Mouse (Mus musculus) heart, embryonic 12.5 days (tissue): Measurements from ENCODE around the gene Degs2. TPM values are rescaled to one million over a fixed set of nuclear protein-coding genes. Genes with fewer than 3 reads are reported as not detected.
"Not testable (repeated sequence)": the region's sequence is repeated elsewhere in the genome, so short reads cannot be mapped to it uniquely, and the experiment has no call there.

Experiments
- ATAC-seq: fragments of 200-750 bp; cut with Nextera tagmentation; 2 replicates; pipeline ENCODE4 v1.8.0; 2017; ENCODE audit warnings: moderate TSS enrichment, moderate library complexity; ENCODE audit not compliant: insufficient number of reproducible peaks, low FRiP score
- H3K27ac ChIP-seq: fragments of 300-500 bp; sonication (generic); 2 replicates; pipeline ENCODE4 v1.5.1; 2016; ENCODE audit warnings: mild to moderate bottlenecking, moderate library complexity; ENCODE audit not compliant: poor library complexity, severe bottlenecking
- H3K27me3 ChIP-seq: fragments of 300-500 bp; sonication (generic); replicated peaks from 2 replicates; pipeline ENCODE4 v1.6.1; 2016; ENCODE audit warnings: mild to moderate bottlenecking, moderate library complexity
- H3K36me3 ChIP-seq: fragments of 300-500 bp; sonication (generic); 2 replicates; pipeline ENCODE4 v1.6.1; 2016; ENCODE audit warnings: mild to moderate bottlenecking, moderate library complexity
- H3K4me1 ChIP-seq: fragments of 300-500 bp; sonication (generic); replicated peaks from 2 replicates; pipeline ENCODE4 v1.6.1; 2016; ENCODE audit warnings: mild to moderate bottlenecking
- H3K4me2 ChIP-seq: fragments of 300-500 bp; sonication (generic); 2 replicates; pipeline ENCODE4 v1.6.1; 2016; ENCODE audit warnings: mild to moderate bottlenecking, moderate library complexity
- H3K4me3 ChIP-seq: fragments of 300-500 bp; sonication (generic); 2 replicates; pipeline ENCODE4 v1.5.1; 2016; ENCODE audit warnings: mild to moderate bottlenecking
- H3K9ac ChIP-seq: fragments of 300-500 bp; sonication (generic); 2 replicates; pipeline ENCODE4 v1.6.1; 2016; ENCODE audit warnings: mild to moderate bottlenecking, moderate library complexity
- H3K9me3 ChIP-seq: fragments of 300-500 bp; sonication (generic); replicated peaks from 2 replicates; pipeline ENCODE4 v1.6.1; 2016; ENCODE audit warnings: mild to moderate bottlenecking, moderate library complexity
- WGBS: fragments of 180-500 bp; shearing (Covaris S2); methylation state at CpG from one replicate; pipeline ENCODE4 v1.1.7; 2016; 5-methylcytosine and 5-hydroxymethylcytosine counted together
- polyA plus RNA-seq: library from polyadenylated mRNA; unstranded; fragments of >200 nt; fragmentation: Nextera tagmentation; extraction: Ambion mirVana; gene quantifications from 2 replicates; pipeline ENCODE4 v1.2.1, GENCODE M21; 2016

Gene Degs2
- polyA plus RNA-seq, 1 experiment from 2014 or later: 1.0 TPM

DNA sequence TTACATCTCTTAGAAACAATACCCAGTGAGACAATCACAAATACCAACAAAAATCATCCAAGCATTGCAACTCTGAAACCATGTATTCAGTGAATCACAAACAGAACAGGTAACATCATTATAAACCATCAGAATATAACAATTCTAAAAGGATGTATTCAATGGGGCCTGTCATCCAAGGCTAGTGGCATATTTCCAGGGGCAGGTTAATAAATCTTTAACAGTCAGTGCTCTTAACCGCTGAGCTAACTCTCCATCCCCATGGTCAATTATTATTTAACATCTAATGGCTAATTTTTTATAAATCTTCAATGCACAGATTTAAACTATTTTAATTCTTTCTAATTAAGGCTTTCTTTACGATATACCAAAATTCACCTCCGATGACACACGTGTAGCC lies 20.3 kb upstream of the Degs2 start:
- Histone ChIP-seq H3K27ac (no peak overlapping the region), H3K4me3 (no peak overlapping the region), H3K27me3 (no peaks in the 10 kb centered on the region), H3K9me3 (peaks cover 5% of the 10 kb centered on the region; the same call in 1 of the 2 replicates), H3K36me3 (no peaks in the 10 kb centered on the region), H3K4me2 (no peak overlapping the region), H3K9ac (no peak overlapping the region), H3K4me1 (no peaks in the 10 kb centered on the region)
- ATAC-seq: no peak
- 88% methylated on average over 4 of the region's 4 CpGs for WGBS

DNA sequence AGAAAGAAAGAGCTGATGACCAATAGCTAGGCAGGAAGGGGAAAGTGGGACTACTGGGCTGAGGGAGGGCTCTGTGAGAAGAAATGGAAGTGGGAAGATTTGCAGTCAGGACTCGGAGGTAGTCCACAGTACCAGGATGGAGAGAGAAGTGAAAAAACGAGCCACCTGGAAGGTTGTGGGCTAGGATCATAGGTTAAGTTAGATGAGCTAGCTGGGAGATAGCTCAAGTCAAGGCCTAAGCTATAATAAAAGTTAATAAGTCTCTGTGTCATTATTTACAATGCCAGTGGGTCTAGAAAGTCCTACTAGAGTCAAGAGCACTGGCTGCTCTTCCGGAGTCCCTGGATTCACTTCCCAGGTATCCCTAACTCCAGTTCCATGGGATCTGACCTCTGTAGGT lies 16.4 kb upstream of the Degs2 start:
- H3K4me3 ChIP-seq: no peak overlapping the region
- no peaks in the 10 kb centered on the region for H3K27me3 ChIP-seq
- 82% methylated on average over 3 of the region's 3 CpGs for WGBS

DNA sequence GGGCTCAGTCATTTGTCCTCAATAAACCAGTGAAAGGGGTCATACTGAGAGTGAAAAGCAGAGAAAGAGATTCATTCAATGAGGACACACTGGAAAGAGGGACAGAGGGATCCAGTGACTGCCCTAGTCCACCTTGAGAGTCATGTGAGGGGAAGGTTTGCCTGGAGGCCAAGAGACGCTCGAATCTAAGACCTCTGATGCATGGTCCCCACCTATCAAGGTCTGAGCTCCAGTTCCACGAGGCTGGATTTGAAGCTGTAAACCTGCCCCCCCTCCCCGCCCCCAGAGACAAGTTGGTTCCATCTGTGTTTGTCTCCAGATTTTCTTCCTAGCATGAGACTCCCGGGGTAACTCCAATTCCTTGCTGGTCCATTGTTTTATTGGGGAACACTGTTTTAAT lies 13.7 kb upstream of the Degs2 start:
- Histone ChIP-seq H3K9ac (no peak overlapping the region), H3K4me3 (no peak overlapping the region), H3K9me3 (no peaks in the 10 kb centered on the region), H3K27me3 (no peaks in the 10 kb centered on the region), H3K4me1 (no peaks in the 10 kb centered on the region), H3K27ac (no peak overlapping the region), H3K4me2 (no peak overlapping the region), H3K36me3 (no peaks in the 10 kb centered on the region)
- 67% methylated on average over 5 of the region's 5 CpGs for WGBS
- no peak for ATAC-seq

More for the DNA sequence above, 16.4 kb upstream of the Degs2 start:
- no peak overlapping the region for H3K4me2 ChIP-seq
- H3K9ac ChIP-seq: no peak overlapping the region
- 0 out of 2 replicates have a peak, but pooled peaks cover 3% of the 10 kb centered on the region for H3K9me3 ChIP-seq
- ATAC-seq: no peak
- no peaks in the 10 kb centered on the region for H3K36me3 ChIP-seq
- no peak overlapping the region for H3K27ac ChIP-seq
- H3K4me1 ChIP-seq: no peaks in the 10 kb centered on the region

DNA sequence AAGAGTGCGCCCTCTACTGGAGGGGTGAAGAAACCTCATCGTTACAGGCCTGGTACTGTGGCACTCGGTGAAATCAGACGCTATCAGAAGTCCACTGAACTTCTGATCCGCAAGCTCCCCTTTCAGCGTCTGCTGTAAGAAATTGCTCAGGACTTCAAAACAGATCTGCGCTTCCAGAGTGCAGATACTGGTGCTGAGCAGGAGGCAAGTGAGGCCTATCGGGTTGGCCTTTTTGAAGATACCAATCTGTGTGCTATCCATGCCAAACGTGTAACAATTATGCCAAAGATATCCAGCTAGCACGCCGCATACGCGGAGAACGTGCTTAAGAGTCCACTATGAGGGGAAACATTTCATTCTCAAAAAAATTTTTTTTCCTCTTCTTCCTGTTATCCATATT lies 11.9 kb upstream of the Degs2 start:
- not testable (repeated sequence) for H3K27me3 ChIP-seq, H3K9ac ChIP-seq, H3K27ac ChIP-seq, H3K4me3 ChIP-seq, H3K9me3 ChIP-seq, H3K4me1 ChIP-seq, H3K36me3 ChIP-seq, H3K4me2 ChIP-seq, ATAC-seq
- WGBS: 91% methylated on average over 14 of the region's 14 CpGs

DNA sequence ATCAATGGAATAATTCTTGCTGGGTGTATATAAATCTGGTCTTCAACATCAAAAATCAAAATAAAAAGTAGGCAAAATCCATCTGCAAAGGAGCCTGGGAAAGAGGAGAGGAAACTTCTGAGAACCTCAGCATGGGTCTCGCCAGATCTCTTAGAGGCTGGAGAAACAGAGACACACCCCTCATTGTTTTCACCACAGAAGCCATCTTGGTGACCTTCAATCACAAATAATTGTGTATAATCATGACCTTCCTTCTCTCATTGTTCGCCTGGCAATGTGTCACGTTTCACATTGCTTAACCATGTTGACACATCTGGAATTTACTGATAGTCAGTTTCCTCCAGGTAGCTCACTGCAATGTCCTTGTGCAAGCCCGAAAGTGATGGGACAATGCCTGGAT lies 10.4 kb upstream of the Degs2 start:
- no peak overlapping the region for H3K27ac ChIP-seq
- WGBS: 65% methylated on average over 4 of the region's 4 CpGs
- ATAC-seq: no peak
- H3K4me1 ChIP-seq: no peaks in the 10 kb centered on the region
- H3K36me3 ChIP-seq: no peaks in the 10 kb centered on the region
- H3K4me3 ChIP-seq: no peak overlapping the region
- no peaks in the 10 kb centered on the region for H3K9me3 ChIP-seq
- no peaks in the 10 kb centered on the region for H3K27me3 ChIP-seq
- H3K4me2 ChIP-seq: no peak overlapping the region
- H3K9ac ChIP-seq: no peak overlapping the region

DNA sequence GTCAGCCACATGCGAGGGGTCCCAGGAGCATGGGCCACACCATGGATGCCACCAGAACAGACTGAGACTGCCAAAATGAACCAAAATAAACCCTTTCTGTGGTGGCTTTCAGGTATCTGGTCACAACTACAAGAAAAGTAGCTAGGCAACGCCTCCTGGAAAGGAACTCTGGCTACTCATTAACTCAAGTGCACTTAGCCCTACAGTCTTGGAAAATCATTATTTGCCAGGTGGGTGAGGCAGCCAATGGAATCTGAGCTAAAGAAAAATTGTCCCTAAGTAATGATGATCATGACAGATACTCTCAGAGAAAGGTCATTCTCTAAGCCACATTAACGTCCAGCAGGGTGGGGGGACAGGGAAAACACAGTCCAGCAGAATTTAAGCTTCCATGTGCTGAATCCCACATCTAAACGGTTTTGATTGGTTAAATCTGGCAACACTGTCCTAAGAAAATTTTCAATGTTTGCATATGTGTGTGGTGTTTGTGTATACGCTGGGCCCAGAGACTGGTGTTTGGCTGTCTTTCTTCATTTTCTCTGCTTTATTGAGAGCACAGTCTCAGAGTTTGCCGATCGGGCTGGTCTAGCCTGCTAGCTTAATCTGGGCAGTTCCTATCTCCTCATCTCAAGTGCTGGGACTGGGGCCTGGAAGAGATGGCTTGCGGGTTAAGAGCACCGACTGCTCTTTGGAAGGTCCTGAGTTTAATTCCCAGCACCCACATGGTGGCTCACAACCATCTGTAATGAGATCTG lies 8.9 kb upstream of the Degs2 start:
- no peaks in the 10 kb centered on the region for H3K36me3 ChIP-seq
- WGBS: 79% methylated on average over 9 of the region's 9 CpGs
- H3K9ac ChIP-seq: no peak overlapping the region
- H3K4me1 ChIP-seq: no peaks in the 10 kb centered on the region
- H3K4me3 ChIP-seq: no peak overlapping the region
- H3K4me2 ChIP-seq: no peak overlapping the region
- no peak overlapping the region for H3K27ac ChIP-seq
- H3K9me3 ChIP-seq: no peaks in the 10 kb centered on the region
- ATAC-seq: no peak
- no peaks in the 10 kb centered on the region for H3K27me3 ChIP-seq

DNA sequence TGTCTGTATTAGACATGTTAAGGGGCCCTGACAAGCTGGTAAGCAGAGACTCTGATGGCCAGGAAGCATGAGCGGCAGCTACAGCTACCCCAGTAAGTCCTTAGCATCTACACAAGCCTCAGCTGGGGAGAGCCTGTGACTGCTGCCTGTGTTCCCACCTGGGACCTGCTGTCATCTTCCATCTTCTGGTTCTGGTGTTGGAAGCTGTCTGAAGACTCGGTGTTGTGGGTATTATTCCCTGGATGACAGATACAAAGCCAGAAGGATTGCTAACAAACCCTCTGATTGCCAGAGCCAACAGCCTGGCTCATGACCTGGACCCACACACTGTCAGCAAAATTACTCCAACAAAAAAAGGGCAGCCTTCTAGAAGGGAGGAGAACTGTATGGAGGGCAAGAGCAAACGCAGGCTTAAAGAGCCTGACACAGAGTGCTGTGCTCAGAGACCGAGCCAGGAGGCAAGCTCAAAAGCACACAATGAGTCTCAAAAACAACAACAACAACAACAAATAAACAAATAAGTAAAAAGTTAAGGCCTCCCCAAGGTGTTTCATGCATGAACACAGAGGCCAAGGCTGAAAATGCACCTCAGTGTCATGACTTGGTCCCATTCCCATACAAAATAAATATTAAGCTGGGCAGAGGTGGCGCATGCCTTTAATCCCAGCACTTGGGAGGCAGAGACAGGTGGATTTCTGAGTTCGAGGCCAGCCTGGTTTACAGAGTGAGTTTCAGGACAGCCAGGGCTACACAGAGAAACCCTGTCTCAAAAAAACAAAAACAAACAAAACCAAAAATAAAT lies 8.1 kb upstream of the Degs2 start:
- Histone ChIP-seq H3K4me1 (no peaks in the 10 kb centered on the region), H3K27me3 (no peaks in the 10 kb centered on the region), H3K27ac (no peak overlapping the region), H3K4me3 (no peak overlapping the region), H3K36me3 (no peaks in the 10 kb centered on the region), H3K9ac (no peak overlapping the region), H3K9me3 (no peaks in the 10 kb centered on the region), H3K4me2 (no peak overlapping the region)
- 73% methylated on average over 6 of the region's 6 CpGs for WGBS
- ATAC-seq: no peak

DNA sequence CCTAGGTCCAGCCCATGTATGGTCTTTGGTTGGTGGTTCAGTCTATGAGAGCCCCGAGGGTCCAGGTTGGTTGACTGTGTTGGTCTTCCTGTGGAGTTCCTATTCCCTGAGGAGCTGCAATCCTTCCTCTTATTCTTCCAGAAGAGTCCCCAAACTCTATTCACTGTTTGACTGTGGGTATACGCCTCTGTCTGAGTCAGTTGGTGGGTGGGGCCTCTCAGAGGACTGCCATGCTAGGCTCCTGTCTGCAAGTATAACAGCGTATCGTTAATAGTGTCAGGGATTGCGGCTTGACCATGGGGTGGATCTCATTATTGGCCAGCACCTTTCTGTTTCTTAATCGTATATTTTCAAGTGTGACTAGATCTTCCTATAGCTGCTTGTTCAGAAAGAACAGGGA lies 7.3 kb upstream of the Degs2 start:
- Histone ChIP-seq H3K9me3 (no peaks in the 10 kb centered on the region), H3K36me3 (no peaks in the 10 kb centered on the region), H3K4me3 (no peak overlapping the region), H3K27me3 (peaks cover 4% of the 10 kb centered on the region), H3K9ac (no peak overlapping the region), H3K4me2 (no peak overlapping the region), H3K27ac (no peak overlapping the region), H3K4me1 (no peaks in the 10 kb centered on the region)
- WGBS: 84% methylated on average over 6 of the region's 6 CpGs
- ATAC-seq: no peak

DNA sequence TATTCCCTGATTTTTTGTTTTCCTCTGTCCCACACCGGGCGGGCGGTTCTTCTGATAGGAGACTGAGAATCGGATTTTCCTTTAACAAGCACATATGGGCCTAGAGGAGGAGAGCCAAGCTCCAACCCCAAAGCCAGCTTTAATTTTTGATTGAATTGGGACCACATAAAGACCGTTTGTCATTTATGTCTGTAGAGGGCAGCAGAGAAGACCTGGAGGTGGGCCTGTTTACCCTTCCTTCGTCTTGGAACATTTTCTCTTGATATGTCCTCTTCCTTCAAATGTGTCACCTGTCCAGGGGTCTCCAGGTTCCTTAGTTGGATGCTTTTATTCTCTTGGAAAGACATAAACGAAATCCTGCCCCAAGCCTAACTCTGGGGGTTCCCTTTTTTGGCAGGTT lies 4.0 kb upstream of the Degs2 start:
- H3K4me1 ChIP-seq: peaks cover 11% of the 10 kb centered on the region
- 38% methylated on average over 7 of the region's 7 CpGs for WGBS
- no peak overlapping the region for H3K4me3 ChIP-seq
- no peak overlapping the region for H3K4me2 ChIP-seq
- H3K36me3 ChIP-seq: no peaks in the 10 kb centered on the region
- H3K9me3 ChIP-seq: no peaks in the 10 kb centered on the region
- ATAC-seq: no peak
- no peak overlapping the region for H3K27ac ChIP-seq
- H3K9ac ChIP-seq: no peak overlapping the region
- H3K27me3 ChIP-seq: peaks cover 36% of the 10 kb centered on the region

DNA sequence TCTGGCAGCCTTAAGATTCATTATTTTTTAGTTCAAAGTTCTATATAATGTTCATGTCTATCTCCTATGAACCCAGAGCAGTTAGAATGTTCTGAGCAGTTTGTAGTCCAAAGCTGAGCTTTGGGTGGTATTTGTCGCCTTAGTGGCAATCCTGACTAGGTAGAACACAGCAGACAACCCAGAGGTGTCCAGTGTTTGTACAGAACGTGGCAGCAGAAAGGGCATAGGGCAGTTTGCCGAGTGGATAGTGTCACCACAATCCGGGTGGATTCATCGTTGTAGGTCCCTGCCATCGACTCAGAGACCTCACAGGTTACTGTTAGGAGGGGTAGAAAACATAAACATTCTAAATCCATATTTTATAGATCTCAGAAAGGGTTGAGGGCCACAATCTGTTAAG lies 3.4 kb upstream of the Degs2 start:
- H3K9ac ChIP-seq: no peak overlapping the region
- no peak overlapping the region for H3K4me3 ChIP-seq
- H3K36me3 ChIP-seq: no peaks in the 10 kb centered on the region
- peaks cover 11% of the 10 kb centered on the region for H3K4me1 ChIP-seq
- H3K9me3 ChIP-seq: no peaks in the 10 kb centered on the region
- peaks cover 43% of the 10 kb centered on the region for H3K27me3 ChIP-seq
- ATAC-seq: no peak
- no peak overlapping the region for H3K4me2 ChIP-seq
- 78% methylated on average over 6 of the region's 6 CpGs for WGBS
- no peak overlapping the region for H3K27ac ChIP-seq

DNA sequence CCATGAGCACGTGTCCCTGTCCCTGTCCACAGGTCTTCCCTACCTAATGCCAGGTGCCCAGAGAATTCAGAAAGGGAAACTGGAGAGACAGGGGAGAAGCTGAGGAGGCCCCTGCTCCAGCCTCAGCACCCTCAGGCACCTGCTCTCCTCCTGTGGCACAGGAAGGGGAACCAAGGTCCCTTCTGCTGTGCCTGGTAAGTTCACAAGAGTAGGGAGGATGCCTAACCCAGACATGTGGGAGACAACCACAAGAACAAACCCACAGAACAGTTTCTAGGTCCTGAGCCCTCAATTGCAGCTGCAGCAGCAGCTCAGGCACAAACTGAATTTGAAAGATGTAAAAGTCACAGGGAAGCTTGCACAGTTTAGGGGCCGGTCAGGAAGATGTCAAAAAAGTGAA lies 894 bp downstream of the Degs2 start:
- H3K9me3 ChIP-seq: no peaks in the 10 kb centered on the region
- H3K27me3 ChIP-seq: peaks cover 51% of the 10 kb centered on the region

More for the DNA sequence above, 894 bp downstream of the Degs2 start:
- 53% methylated on average over 1 of the region's 2 CpGs for WGBS
- H3K36me3 ChIP-seq: no peaks in the 10 kb centered on the region
- H3K4me2 ChIP-seq: no peak overlapping the region
- H3K4me1 ChIP-seq: peaks cover 28% of the 10 kb centered on the region
- H3K9ac ChIP-seq: no peak overlapping the region
- no peak for ATAC-seq
- H3K27ac ChIP-seq: no peak overlapping the region
- H3K4me3 ChIP-seq: no peak overlapping the region
